8 mouse cellular contexts compared by ENCODE assay signal in genomic region chr7:119793586-119794250, GRCm38 (mm10). TPM values are rescaled to one million over a fixed set of nuclear protein-coding genes. Genes with fewer than 3 reads are reported as not detected.
A peak's percentile ranks its signal among the peaks of the same experiment; 100 is the strongest.
DNase-seq lines count a peak whose midpoint lies in the region; ATAC-seq lines count a peak whose summit lies in the region.

TSS of gene Rexo5 (plus strand) at chr7:119794006.
TSS of gene Eri2 (minus strand) at chr7:119794058.

- peak within 1 kb of the TSS; percentile 82 for H3K4me3 ChIP-seq in erythroblast, embryonic 14.5 days (replicated peaks)
- peak within 1 kb of the TSS; percentile 72 for H3K4me3 ChIP-seq in heart, embryonic 12.5 days
- peak within 1 kb of the TSS; percentile 83 for H3K4me3 ChIP-seq in kidney, embryonic 16.5 days (ENCODE audit: low read length)
- peak within 1 kb of the TSS; percentile 83 for H3K4me3 ChIP-seq in liver, embryonic 13.5 days (replicated peaks)
- peak within 1 kb of the TSS; percentile 72 for H3K4me3 ChIP-seq in stomach, embryonic 14.5 days (ENCODE audit: low read depth, low read length)

- peak within 1 kb of the TSS; percentile 83 for H3K9ac ChIP-seq in heart, embryonic 12.5 days
- peak within 1 kb of the TSS; percentile 87 for H3K9ac ChIP-seq in kidney, embryonic 16.5 days (replicated peaks; ENCODE audit: low read length)
- H3K9ac ChIP-seq in liver, embryonic 13.5 days: peak within 1 kb of the TSS; percentile 89
- H3K9ac ChIP-seq in stomach, embryonic 14.5 days (replicated peaks; ENCODE audit: low read depth, low read length): peak within 1 kb of the TSS; percentile 69

- no peaks in the 10 kb centered on the region for H3K27me3 ChIP-seq in erythroblast, embryonic 14.5 days (ENCODE audit: control insufficient read depth)
- no peaks in the 10 kb centered on the region for H3K27me3 ChIP-seq in heart, embryonic 12.5 days (replicated peaks)
- no peaks in the 10 kb centered on the region for H3K27me3 ChIP-seq in kidney, embryonic 16.5 days (ENCODE audit: insufficient read depth, low read length)
- no peaks in the 10 kb centered on the region for H3K27me3 ChIP-seq in liver, embryonic 13.5 days
- no peaks in the 10 kb centered on the region for H3K27me3 ChIP-seq in stomach, embryonic 14.5 days (ENCODE audit: control insufficient read depth, insufficient read depth, low read length)

- peak; percentile 94 for ATAC-seq in CD4-positive, CD25-positive, alpha-beta regulatory T cell, adult 4 months
- peak; percentile 97 for ATAC-seq in heart, embryonic 12.5 days (ENCODE audit: insufficient number of reproducible peaks, low FRiP score)
- ATAC-seq in kidney, embryonic 16.5 days (ENCODE audit: low FRiP score, low TSS enrichment): peak; percentile 99
- ATAC-seq in liver, embryonic 13.5 days (ENCODE audit: low read depth): peak; percentile 98
- peak; percentile 99 for ATAC-seq in stomach, embryonic 14.5 days (ENCODE audit: insufficient number of reproducible peaks, insufficient read depth, low FRiP score, low read depth)

- H3K9me3 ChIP-seq in erythroblast, embryonic 14.5 days (ENCODE audit: control insufficient read depth, low read length): no peaks in the 10 kb centered on the region
- no peaks in the 10 kb centered on the region for H3K9me3 ChIP-seq in heart, embryonic 12.5 days (replicated peaks)
- no peaks in the 10 kb centered on the region for H3K9me3 ChIP-seq in kidney, embryonic 16.5 days (ENCODE audit: low read length)
- H3K9me3 ChIP-seq in liver, embryonic 13.5 days (replicated peaks): no peaks in the 10 kb centered on the region
- H3K9me3 ChIP-seq in stomach, embryonic 14.5 days (ENCODE audit: control insufficient read depth, low read depth, low read length): no peaks in the 10 kb centered on the region

- peaks cover 29% of the 10 kb centered on the region for H3K36me3 ChIP-seq in erythroblast, embryonic 14.5 days (ENCODE audit: control insufficient read depth)
- H3K36me3 ChIP-seq in heart, embryonic 12.5 days: peaks cover 21% of the 10 kb centered on the region
- peaks cover 11% of the 10 kb centered on the region for H3K36me3 ChIP-seq in kidney, embryonic 16.5 days (ENCODE audit: insufficient read depth, low read length)
- peaks cover 28% of the 10 kb centered on the region for H3K36me3 ChIP-seq in liver, embryonic 13.5 days
- peaks cover 15% of the 10 kb centered on the region for H3K36me3 ChIP-seq in stomach, embryonic 14.5 days (ENCODE audit: control insufficient read depth, insufficient read depth, low read length)

- under 1% methylated on average over 53 of the region's 53 CpGs for WGBS in heart, embryonic 12.5 days
- under 1% methylated on average over 51 of the region's 53 CpGs for WGBS in kidney, embryonic 16.5 days
- WGBS in liver, embryonic 13.5 days (ENCODE audit: insufficient replicate concordance): under 1% methylated on average over 53 of the region's 53 CpGs
- WGBS in stomach, embryonic 14.5 days: under 1% methylated on average over 53 of the region's 53 CpGs

- H3K4me1 ChIP-seq in erythroblast, embryonic 14.5 days (ENCODE audit: control insufficient read depth): peaks cover 21% of the 10 kb centered on the region
- H3K4me1 ChIP-seq in heart, embryonic 12.5 days (replicated peaks): peaks cover 8% of the 10 kb centered on the region
- peaks cover 15% of the 10 kb centered on the region for H3K4me1 ChIP-seq in kidney, embryonic 16.5 days (ENCODE audit: insufficient read depth, low read length)
- H3K4me1 ChIP-seq in liver, embryonic 13.5 days (replicated peaks): peaks cover 21% of the 10 kb centered on the region
- H3K4me1 ChIP-seq in stomach, embryonic 14.5 days (ENCODE audit: control insufficient read depth, insufficient read depth, low read length): peaks cover 5% of the 10 kb centered on the region; the same call in 1 of the 2 replicates

- peak within 1 kb of the TSS; percentile 83 for H3K27ac ChIP-seq in heart, embryonic 12.5 days (ENCODE audit: poor library complexity, severe bottlenecking)
- peak within 1 kb of the TSS; percentile 91 for H3K27ac ChIP-seq in kidney, embryonic 16.5 days (ENCODE audit: low read length)
- H3K27ac ChIP-seq in liver, embryonic 13.5 days: peak within 1 kb of the TSS; percentile 82
- H3K27ac ChIP-seq in stomach, embryonic 14.5 days (ENCODE audit: low read length): peak within 1 kb of the TSS; percentile 84

- DNase-seq in brain, embryonic 18.5 days (ENCODE audit: low read depth, low spot score): peak; percentile 40
- peak; percentile 84 for DNase-seq in liver, embryonic 13.5 days
- peak; percentile 84 to 85 for DNase-seq in natural killer cell, adult 2 months (ENCODE audit: low spot score in 2 of 2)

- peak within 1 kb of the TSS; percentile 76 for H3K4me2 ChIP-seq in heart, embryonic 12.5 days
- H3K4me2 ChIP-seq in kidney, embryonic 16.5 days (replicated peaks; ENCODE audit: low read depth, low read length): peak within 1 kb of the TSS; percentile 73
- H3K4me2 ChIP-seq in liver, embryonic 13.5 days: peak within 1 kb of the TSS; percentile 90
- H3K4me2 ChIP-seq in stomach, embryonic 14.5 days (replicated peaks; ENCODE audit: low read depth, low read length): peak within 1 kb of the TSS; percentile 77

RNA-seq across cellular contexts. Expression of gene Rexo5, which starts in this region (rescaled TPM):
- 10 to 100 TPM; 46.4 to 47.2 TPM for polyA plus RNA-seq in CD4-positive, CD25-positive, alpha-beta regulatory T cell, adult 4 months (2017; shearing (Covaris generic))
- 0.24 and 0.56 TPM in 2 replicates for polyA plus RNA-seq in erythroblast, embryonic 14.5 days (2012)
- 18.7 and 22.8 TPM in 2 replicates for polyA plus RNA-seq in heart, embryonic 12.5 days (2016; fragmentation: Nextera tagmentation; extraction: Ambion mirVana)
- 23.9 and 27.7 TPM in 2 replicates for polyA plus RNA-seq in kidney, embryonic 16.5 days (2015; fragmentation: Nextera tagmentation; extraction: Ambion mirVana)
- polyA plus RNA-seq in liver, embryonic 13.5 days (2015; fragmentation: Nextera tagmentation; extraction: Ambion mirVana): 10.7 and 10.8 TPM in 2 replicates
- polyA plus RNA-seq in stomach, embryonic 14.5 days (2014; fragmentation: Nextera tagmentation; extraction: Ambion mirVana): 22.9 and 25.0 TPM in 2 replicates

RNA-seq across cellular contexts. Expression of gene Eri2, which starts in this region (rescaled TPM):
- polyA plus RNA-seq in CD4-positive, CD25-positive, alpha-beta regulatory T cell, adult 4 months (2017; shearing (Covaris generic)): 10 to 100 TPM; 10.5 to 10.9 TPM
- 0.02 and 0.08 TPM in 2 replicates for polyA plus RNA-seq in erythroblast, embryonic 14.5 days (2012)
- polyA plus RNA-seq in heart, embryonic 12.5 days (2016; fragmentation: Nextera tagmentation; extraction: Ambion mirVana): 17.4 and 17.8 TPM in 2 replicates
- polyA plus RNA-seq in kidney, embryonic 16.5 days (2015; fragmentation: Nextera tagmentation; extraction: Ambion mirVana): 26.2 and 26.5 TPM in 2 replicates
- 12.4 and 15.9 TPM in 2 replicates for polyA plus RNA-seq in liver, embryonic 13.5 days (2015; fragmentation: Nextera tagmentation; extraction: Ambion mirVana)
- polyA plus RNA-seq in stomach, embryonic 14.5 days (2014; fragmentation: Nextera tagmentation; extraction: Ambion mirVana): 27.5 and 27.9 TPM in 2 replicates

Comparison
In these comparisons a context has a peak if more than half of its experiments do, and no peak if none do; other contexts are left out.
1. Peak in every context shown above with its lines: DNase-seq, ATAC-seq, H3K4me3 ChIP-seq and H3K27ac ChIP-seq.
2. RNA of gene Eri2 (polyA plus RNA-seq): 27.5 to 27.9 TPM in stomach, embryonic 14.5 days, 26.2 to 26.5 TPM in kidney, embryonic 16.5 days, 17.4 to 17.8 TPM in heart, embryonic 12.5 days, 12.4 to 15.9 TPM in liver, embryonic 13.5 days and 10.5 to 10.9 TPM in CD4-positive, CD25-positive, alpha-beta regulatory T cell, adult 4 months; 0.02 to 0.08 TPM in erythroblast, embryonic 14.5 days; every median in the first group is over 10 times any median in the second.